Mouse (Mus musculus) limb, embryonic 12.5 days (tissue): ENCODE results near the gene Lcn8. TPM values are rescaled to one million over a fixed set of nuclear protein-coding genes. Genes with fewer than 3 reads are reported as not detected.
A peak's percentile ranks its signal among the peaks of the same experiment; 100 is the strongest.

Source experiments
- ATAC-seq: fragments of 200-750 bp; cut with Nextera tagmentation; 2 replicates; pipeline ENCODE4 v1.8.0; 2017; ENCODE audit warnings: low read depth, moderate TSS enrichment; ENCODE audit not compliant: insufficient number of reproducible peaks, insufficient read depth, low FRiP score, low TSS enrichment
- H3K27ac ChIP-seq: fragments of 300-500 bp; sonication (generic); 2 replicates; pipeline ENCODE4 v1.5.1; 2016; ENCODE audit warnings: mild to moderate bottlenecking, moderate library complexity
- H3K27me3 ChIP-seq: fragments of 300-500 bp; sonication (generic); 2 replicates; pipeline ENCODE4 v1.6.1; 2016; ENCODE audit warnings: mild to moderate bottlenecking, moderate library complexity
- H3K36me3 ChIP-seq: fragments of 300-500 bp; sonication (generic); 2 replicates; pipeline ENCODE4 v1.6.1; 2016; ENCODE audit warnings: mild to moderate bottlenecking, moderate library complexity
- H3K4me1 ChIP-seq: fragments of 300-500 bp; sonication (generic); replicated peaks from 2 replicates; pipeline ENCODE4 v1.6.1; 2016
- H3K4me2 ChIP-seq: fragments of 300-500 bp; sonication (generic); 2 replicates; pipeline ENCODE4 v1.6.1; 2016; ENCODE audit warnings: mild to moderate bottlenecking, moderate library complexity
- H3K4me3 ChIP-seq: fragments of 300-500 bp; sonication (generic); replicated peaks from 2 replicates; pipeline ENCODE4 v1.5.1; 2016; ENCODE audit warnings: mild to moderate bottlenecking
- H3K9ac ChIP-seq: fragments of 300-500 bp; sonication (generic); replicated peaks from 2 replicates; pipeline ENCODE4 v1.6.1; 2016; ENCODE audit warnings: mild to moderate bottlenecking, moderate library complexity
- H3K9me3 ChIP-seq: fragments of 300-500 bp; sonication (generic); 2 replicates; pipeline ENCODE4 v1.6.1; 2016; ENCODE audit warnings: mild to moderate bottlenecking, moderate library complexity
- WGBS: fragments of 180-500 bp; shearing (Covaris S2); methylation state at CpG from one replicate; pipeline ENCODE4 v1.1.7; 2016; 5-methylcytosine and 5-hydroxymethylcytosine counted together
- polyA plus RNA-seq: library from polyadenylated mRNA; unstranded; fragments of >200 nt; fragmentation: Nextera tagmentation; extraction: Ambion mirVana; gene quantifications from 2 replicates; pipeline ENCODE4 v1.2.1, GENCODE M21; 2016

The Lcn8 gene
- 0.36 TPM in 1 of 2 replicates, not detected in the other for polyA plus RNA-seq

- H3K9me3 ChIP-seq: no peaks in the 10 kb centered on the region
- no peak for ATAC-seq
- H3K27me3 ChIP-seq: peaks cover 6% of the 10 kb centered on the region; the same call in 1 of the 2 replicates
- no peak within 1 kb of the TSS for H3K4me2 ChIP-seq
- no peaks in the 10 kb centered on the region for H3K4me1 ChIP-seq
- no peak within 1 kb of the TSS for H3K4me3 ChIP-seq
- no peak within 1 kb of the TSS for H3K27ac ChIP-seq
- H3K36me3 ChIP-seq: no peaks in the 10 kb centered on the region
- 78% methylated on average over 2 of the region's 2 CpGs for WGBS
- H3K9ac ChIP-seq: no peak within 1 kb of the TSS
Observed at GRCm38 (mm10) chr2:25652902-25653301, at the start of gene Lcn8. Gene Lcn8, plus strand, starts transcription at chr2:25653120.

GRCm38 (mm10) chr2:25607761-25608622 is 44.9 kb upstream of the Lcn8 start, which contains the start of gene Rabl6:
Gene Rabl6, minus strand, starts transcription at chr2:25608521.
- H3K9me3 ChIP-seq: no peaks in the 10 kb centered on the region
- ATAC-seq: peak; percentile 83
- peak within 1 kb of the TSS; percentile 61 for H3K4me2 ChIP-seq
- peak within 1 kb of the TSS; percentile 94 for H3K9ac ChIP-seq
- peaks cover 15% of the 10 kb centered on the region for H3K36me3 ChIP-seq
- peak within 1 kb of the TSS; percentile 97 for H3K4me3 ChIP-seq
- peaks cover 13% of the 10 kb centered on the region for H3K27me3 ChIP-seq
- WGBS: under 1% methylated on average over 80 of the region's 80 CpGs
- H3K27ac ChIP-seq: peak within 1 kb of the TSS; percentile 95
- peaks cover 17% of the 10 kb centered on the region for H3K4me1 ChIP-seq

DNA sequence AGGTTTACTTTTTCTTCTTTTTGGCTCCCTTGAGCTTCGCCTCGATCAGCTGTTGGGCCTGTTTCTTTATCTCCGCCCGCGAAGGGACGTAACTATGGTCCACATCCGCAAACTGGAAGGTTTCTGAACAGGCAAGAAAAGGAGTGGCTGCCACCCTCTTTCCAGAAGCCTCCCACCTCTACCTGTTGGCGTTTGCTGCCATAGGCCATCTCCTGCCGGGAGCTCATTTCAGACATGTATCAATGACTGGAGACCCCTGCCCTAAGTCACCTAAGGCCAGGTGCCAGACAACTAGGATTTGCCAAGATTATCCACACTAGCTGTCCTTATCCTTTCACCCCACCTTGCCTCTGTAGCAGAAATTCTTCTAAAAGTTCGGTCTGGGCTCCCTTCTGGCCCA is 44.2 kb upstream of the Lcn8 start:
- Histone ChIP-seq H3K9ac (peak overlapping the region; percentile 94), H3K27ac (peak overlapping the region; percentile 75), H3K4me1 (peaks cover 17% of the 10 kb centered on the region), H3K4me3 (peak overlapping the region; percentile 97), H3K36me3 (peaks cover 8% of the 10 kb centered on the region), H3K27me3 (peaks cover 20% of the 10 kb centered on the region), H3K9me3 (no peaks in the 10 kb centered on the region), H3K4me2 (peak overlapping the region; percentile 61)
- 66% methylated on average over 10 of the region's 10 CpGs for WGBS
- ATAC-seq: peak; percentile 27; the same call in 1 of the 2 replicates

DNA sequence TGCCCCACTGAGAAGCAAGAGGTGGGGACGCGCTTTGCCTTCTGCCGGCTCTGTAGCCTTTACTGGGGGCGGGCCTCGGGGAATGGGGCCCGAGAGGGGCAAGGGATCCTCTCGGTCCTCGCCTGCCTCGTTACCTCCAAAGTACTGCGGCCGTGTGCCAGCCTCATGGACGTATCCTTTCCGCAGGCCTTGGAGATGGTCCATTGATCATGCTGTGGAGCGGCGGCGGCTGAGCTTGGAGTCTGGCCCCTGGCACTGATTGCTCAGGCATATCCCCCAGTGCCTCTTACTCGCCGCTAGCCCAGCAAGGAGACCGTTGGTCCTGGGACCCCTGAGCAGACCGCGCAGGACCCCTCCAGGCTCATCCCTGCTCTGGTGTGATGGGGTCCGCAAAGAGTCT is 36.5 kb upstream of the Lcn8 start:
- no peaks in the 10 kb centered on the region for H3K36me3 ChIP-seq
- peaks cover 13% of the 10 kb centered on the region for H3K4me1 ChIP-seq
- H3K4me2 ChIP-seq: peak overlapping the region; percentile 35
- peaks cover 88% of the 10 kb centered on the region for H3K27me3 ChIP-seq
- peak overlapping the region; percentile 32; the same call in 1 of the 2 replicates for H3K9ac ChIP-seq
- no peak for ATAC-seq
- H3K27ac ChIP-seq: no peak overlapping the region
- H3K9me3 ChIP-seq: no peaks in the 10 kb centered on the region
- 19% methylated on average over 22 of the region's 22 CpGs for WGBS
- H3K4me3 ChIP-seq: peak overlapping the region; percentile 16

DNA sequence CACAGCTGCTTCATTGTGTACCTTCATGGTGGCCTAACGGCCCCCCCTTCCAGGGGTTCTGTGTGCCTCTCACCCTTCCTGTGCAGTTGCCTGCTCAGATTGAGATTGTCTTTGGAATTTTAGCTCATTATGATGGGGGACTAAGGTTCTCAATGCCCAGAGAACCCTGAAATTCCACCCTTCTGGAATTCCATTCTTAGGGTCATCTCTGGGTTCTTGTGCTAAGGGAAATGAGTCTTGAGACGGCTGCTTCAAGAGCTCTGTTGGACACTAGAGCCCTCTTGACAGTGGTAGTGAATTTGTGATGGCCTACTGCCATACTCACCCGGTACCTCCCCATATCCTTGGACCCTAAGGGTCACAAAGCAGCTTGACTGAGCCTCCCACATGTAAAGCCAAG is 35.3 kb upstream of the Lcn8 start, which contains the start of gene Ccdc183:
Ccdc183 (minus strand) TSS at position 101 of the 400 bp plus-strand sequence.
- no peak within 1 kb of the TSS for H3K27ac ChIP-seq
- H3K27me3 ChIP-seq: peaks cover 79% of the 10 kb centered on the region

DNA sequence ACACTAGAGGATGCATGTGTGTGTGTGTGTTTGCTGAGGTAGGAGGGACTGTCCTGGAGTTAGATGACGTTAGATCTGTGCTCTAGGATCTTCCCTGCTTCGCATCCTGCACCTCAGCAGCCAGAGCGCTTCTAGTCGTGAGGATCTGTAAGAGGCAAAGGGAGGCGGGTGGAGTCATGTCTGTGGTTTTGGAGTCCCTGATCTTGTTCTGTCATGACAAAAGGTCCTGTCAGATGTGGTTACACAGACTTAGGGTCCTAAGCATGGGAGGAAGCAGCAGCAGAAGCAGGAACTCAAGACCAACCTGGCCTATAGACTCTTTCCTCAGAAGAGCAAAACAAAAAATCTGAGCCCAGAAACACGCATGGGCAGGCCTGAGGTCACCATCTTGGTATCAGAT is 32.5 kb upstream of the Lcn8 start:
- H3K9ac ChIP-seq: 0 out of 2 replicates have a peak overlapping the region, but pooled peaks have one; percentile 8
- 81% methylated on average over 6 of the region's 6 CpGs for WGBS
- H3K36me3 ChIP-seq: no peaks in the 10 kb centered on the region
- no peak overlapping the region for H3K4me2 ChIP-seq
- no peaks in the 10 kb centered on the region for H3K9me3 ChIP-seq
- no peak for ATAC-seq
- H3K27ac ChIP-seq: no peak overlapping the region
- H3K27me3 ChIP-seq: peaks cover 51% of the 10 kb centered on the region
- peaks cover 20% of the 10 kb centered on the region for H3K4me1 ChIP-seq
- H3K4me3 ChIP-seq: no peak overlapping the region

More for the DNA sequence above, 35.3 kb upstream of the Lcn8 start, which contains the start of gene Ccdc183:
- Histone ChIP-seq H3K9ac (no peak within 1 kb of the TSS), H3K36me3 (no peaks in the 10 kb centered on the region), H3K4me3 (peak within 1 kb of the TSS; percentile 16; the same call in 1 of the 2 replicates), H3K4me1 (peaks cover 20% of the 10 kb centered on the region), H3K9me3 (no peaks in the 10 kb centered on the region), H3K4me2 (no peak within 1 kb of the TSS)
- no peak for ATAC-seq
- 81% methylated on average over 3 of the region's 3 CpGs for WGBS

GRCm38 (mm10) chr2:25620852-25621228 is 32.1 kb upstream of the Lcn8 start:
- H3K4me3 ChIP-seq: no peak overlapping the region; the same call in 1 of the 2 replicates
- no peak for ATAC-seq

GRCm38 (mm10) chr2:25621229-25622200 is 31.4 kb upstream of the Lcn8 start, which contains the start of gene Tmem141:
Gene Tmem141, minus strand, starts transcription at chr2:25622005.
- Histone ChIP-seq H3K4me2 (peak within 1 kb of the TSS; percentile 78), H3K4me1 (peaks cover 12% of the 10 kb centered on the region), H3K27ac (peak within 1 kb of the TSS; percentile 66), H3K27me3 (peaks cover 40% of the 10 kb centered on the region), H3K4me3 (peak within 1 kb of the TSS; percentile 53), H3K9ac (peak within 1 kb of the TSS; percentile 65), H3K9me3 (no peaks in the 10 kb centered on the region), H3K36me3 (no peaks in the 10 kb centered on the region)
- ATAC-seq: peak; percentile 89
- WGBS: 5% methylated on average over 34 of the region's 34 CpGs

More at GRCm38 (mm10) chr2:25620852-25621228, 32.1 kb upstream of the Lcn8 start:
- Histone ChIP-seq H3K9me3 (no peaks in the 10 kb centered on the region), H3K4me1 (peaks cover 19% of the 10 kb centered on the region), H3K9ac (no peak overlapping the region; the same call in 1 of the 2 replicates), H3K4me2 (peak overlapping the region; percentile 78), H3K27me3 (peaks cover 46% of the 10 kb centered on the region), H3K36me3 (no peaks in the 10 kb centered on the region), H3K27ac (no peak overlapping the region)
- 86% methylated on average over 4 of the region's 4 CpGs for WGBS

DNA sequence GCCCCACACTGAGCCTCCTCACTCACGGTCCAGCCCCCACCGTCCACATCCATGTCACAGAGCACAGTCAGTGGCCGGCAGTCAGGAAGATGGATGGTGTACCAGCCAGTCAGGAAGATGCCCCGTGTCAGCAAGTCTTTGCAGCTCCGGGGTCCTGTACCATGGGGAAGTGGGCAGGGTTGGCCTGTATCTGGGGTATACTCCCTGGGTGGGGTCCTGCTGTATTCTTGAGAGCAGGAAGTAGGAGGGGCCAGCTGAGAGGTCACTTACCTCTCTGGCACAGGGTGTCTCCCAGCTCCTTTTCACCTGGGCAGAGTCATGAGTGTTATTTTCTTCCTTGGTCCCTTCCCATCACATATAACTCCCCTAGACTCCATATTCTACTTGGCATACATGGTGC is 26.9 kb upstream of the Lcn8 start:
- no peaks in the 10 kb centered on the region for H3K36me3 ChIP-seq
- H3K27ac ChIP-seq: no peak overlapping the region
- peaks cover 11% of the 10 kb centered on the region for H3K4me1 ChIP-seq
- H3K4me2 ChIP-seq: no peak overlapping the region
- no peak for ATAC-seq
- no peaks in the 10 kb centered on the region for H3K9me3 ChIP-seq
- H3K27me3 ChIP-seq: 0 out of 2 replicates have a peak, but pooled peaks cover 1% of the 10 kb centered on the region
- no peak overlapping the region for H3K4me3 ChIP-seq
- H3K9ac ChIP-seq: no peak overlapping the region
- 58% methylated on average over 5 of the region's 5 CpGs for WGBS

DNA sequence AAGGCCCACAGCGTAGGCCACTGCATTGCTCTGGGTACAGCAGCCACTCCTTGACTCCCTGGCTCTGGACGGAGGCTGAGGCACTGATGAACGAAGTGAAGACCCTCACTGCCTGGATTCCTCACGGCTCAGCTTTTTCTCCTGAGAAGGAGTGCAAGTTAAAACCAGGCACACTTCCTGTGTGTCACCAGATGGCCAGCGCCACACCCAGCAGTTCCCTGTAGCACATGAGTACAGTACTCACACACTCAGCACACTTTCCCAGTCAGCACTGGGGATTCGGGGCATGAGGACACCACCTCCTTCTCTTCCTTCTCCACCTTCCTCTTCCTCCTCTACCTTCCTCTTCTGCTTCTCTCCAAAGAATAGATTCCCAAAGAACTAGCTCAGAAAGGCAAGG is 25.1 kb upstream of the Lcn8 start, which contains the start of gene Fcna:
Fcna (minus strand) TSS at position 220 of the 400 bp plus-strand sequence.
- Histone ChIP-seq H3K27me3 (no peaks in the 10 kb centered on the region), H3K4me3 (no peak within 1 kb of the TSS), H3K4me2 (no peak within 1 kb of the TSS), H3K36me3 (no peaks in the 10 kb centered on the region), H3K9ac (no peak within 1 kb of the TSS), H3K27ac (no peak within 1 kb of the TSS), H3K9me3 (no peaks in the 10 kb centered on the region), H3K4me1 (no peaks in the 10 kb centered on the region)
- WGBS: 66% methylated on average over 6 of the region's 6 CpGs
- ATAC-seq: no peak
